Mouse (Mus musculus): ENCODE measurements at regions not wholly inside any gene's neighbourhood (a gene's known extent, or its start where the extent isn't known, plus 50 kb on each side); places are given as distances from the start of the nearest gene placed in this dataset.

DNA sequence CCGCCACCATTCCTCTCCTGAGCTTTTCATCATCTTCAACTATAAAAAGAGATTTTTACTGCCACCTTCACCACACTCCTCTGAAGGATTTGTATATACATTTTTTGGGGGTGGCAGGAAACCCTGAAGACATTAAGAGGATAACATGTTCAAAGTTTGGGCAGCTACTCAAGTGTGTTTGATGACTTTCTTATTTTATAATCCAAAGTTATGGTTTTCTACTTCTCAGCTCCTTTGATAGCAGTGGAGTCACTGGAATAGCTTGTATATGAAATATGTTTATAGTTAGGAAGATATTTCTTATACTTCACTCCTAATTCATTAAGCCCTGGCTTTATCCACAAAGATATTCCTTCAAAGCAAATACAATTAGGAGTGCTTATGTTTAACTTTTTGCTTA, 229.5 kb upstream of the Lcorl start:
- no peak for DNase-seq

DNA sequence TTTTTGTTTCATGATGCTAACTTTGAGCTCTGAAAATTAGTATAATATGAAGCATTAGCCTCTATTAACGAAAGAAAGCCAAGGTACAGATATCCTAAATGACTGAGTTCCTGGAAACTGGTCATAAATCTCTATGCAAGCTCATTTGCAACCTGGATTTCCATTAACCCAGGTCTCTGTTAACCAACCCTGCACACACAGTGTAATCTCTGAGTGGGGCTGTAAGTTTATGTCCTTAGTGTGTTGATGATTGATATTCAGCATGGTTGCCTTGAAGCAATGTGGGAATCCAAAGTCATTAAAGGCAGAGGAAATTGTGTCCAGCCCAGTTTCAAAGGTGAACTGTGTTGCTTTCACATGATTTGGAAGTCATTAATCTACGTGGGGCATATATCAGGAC, 225.9 kb upstream of the Lcorl start:
- no peak for DNase-seq

DNA sequence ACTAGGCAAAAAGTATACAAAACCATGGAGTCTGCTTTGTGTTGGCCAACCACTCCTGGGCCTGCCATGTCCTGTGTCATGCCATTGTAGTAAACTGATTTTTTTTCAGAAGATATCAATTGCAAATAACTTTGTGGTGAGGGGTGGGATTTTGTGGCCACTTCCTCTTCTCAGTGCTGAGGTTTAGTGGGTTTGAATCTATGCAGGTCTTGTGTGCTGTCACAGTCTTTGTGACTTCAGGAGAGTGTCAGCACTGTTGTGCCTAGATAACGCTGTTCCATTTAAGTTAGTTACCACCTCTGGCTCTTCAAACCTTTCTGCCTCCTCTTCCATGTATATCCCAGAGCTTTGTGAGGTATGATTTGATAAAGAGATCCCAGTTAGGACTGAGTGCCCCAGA, 216.3 kb upstream of the Lcorl start:
- no peak for DNase-seq

DNA sequence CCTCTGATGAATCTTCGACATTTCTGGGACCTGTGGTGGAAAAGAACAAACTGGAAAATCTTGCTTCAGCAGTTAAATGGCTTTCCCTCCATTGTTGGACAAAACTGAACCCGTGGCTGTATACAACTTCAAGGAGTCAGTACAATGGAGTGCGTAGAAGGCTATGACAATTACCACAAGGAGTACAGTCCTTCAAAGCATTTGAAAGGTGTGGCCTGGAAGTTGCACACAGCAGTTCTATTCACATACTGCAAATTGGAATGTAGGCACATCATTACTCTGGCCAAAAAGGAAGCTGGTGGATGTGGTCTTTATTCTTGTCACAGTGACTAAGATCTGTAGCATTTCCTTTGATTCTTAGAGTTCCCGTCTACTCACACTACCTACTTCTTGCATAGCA, 215.7 kb upstream of the Lcorl start:
- peak; percentile 20 for DNase-seq

DNA sequence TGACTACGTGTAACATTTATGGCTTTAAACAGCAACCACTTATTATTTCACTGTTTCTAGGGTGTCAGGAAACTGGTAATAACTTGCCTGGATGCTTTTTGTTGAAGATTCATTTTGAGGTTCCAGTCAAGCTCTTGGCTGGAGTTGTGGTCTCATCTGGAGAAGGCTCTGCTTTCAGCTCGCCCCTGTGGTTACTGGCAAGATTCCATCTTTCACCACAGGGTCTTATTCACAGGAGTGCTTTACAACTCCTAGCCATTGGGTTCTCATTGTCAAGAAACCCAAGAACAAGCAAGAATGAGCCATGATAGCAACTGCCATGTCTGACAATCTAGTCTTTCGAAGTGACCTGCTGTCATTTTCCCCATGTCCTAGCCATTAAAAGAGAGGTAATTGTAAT, 202.5 kb upstream of the Lcorl start:
- DNase-seq: no peak

DNA sequence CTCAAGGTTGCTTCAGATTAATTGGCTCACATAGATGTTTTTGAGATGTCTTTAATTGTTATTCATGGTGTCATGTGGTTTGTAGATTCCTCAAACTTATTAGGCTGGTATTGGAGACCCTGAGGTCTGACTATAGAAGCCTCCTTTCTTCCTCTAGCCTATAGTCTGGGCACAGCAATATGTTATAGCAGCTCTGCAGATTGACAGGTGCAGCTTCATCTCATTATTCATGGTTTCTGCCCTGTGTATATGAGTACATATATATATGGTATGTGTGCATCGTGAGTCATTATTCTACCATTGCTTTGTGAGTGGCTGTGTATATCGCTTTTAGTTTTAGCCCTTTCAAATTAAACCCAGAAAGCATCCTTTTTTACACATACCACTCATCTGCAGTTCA, 197.4 kb upstream of the Lcorl start:
- no peak for DNase-seq

DNA sequence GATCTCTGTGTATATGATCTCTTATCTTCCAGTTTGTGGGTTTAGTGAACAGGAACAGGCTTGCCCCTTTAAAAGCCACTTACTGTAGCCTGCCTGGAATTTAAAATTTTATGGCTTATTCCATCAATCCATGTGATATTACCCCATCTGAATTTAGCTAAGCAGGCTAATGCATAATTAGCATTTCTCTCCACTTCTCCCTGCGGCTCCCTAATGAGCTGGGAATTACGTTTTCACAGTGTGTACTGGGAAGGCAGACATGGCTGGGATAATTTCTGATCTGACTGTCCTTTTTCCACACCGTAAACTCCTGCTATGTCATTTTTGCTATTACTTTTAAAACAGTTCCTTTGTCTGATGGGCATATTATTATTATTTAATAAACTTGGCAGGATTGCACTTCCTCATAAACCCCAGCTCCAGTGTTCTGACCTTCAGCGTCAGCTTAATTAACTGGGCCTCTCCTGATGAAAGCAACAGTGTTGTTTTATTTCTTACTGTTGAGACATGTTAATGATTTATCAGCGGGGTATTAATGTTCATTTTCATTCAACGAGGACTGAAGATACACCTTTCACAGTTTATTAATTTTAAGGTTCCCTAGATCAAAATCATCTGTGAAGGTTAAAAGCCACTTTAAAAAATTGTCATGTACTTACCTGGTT, 185.4 kb upstream of the Lcorl start:
- no peak for DNase-seq

DNA sequence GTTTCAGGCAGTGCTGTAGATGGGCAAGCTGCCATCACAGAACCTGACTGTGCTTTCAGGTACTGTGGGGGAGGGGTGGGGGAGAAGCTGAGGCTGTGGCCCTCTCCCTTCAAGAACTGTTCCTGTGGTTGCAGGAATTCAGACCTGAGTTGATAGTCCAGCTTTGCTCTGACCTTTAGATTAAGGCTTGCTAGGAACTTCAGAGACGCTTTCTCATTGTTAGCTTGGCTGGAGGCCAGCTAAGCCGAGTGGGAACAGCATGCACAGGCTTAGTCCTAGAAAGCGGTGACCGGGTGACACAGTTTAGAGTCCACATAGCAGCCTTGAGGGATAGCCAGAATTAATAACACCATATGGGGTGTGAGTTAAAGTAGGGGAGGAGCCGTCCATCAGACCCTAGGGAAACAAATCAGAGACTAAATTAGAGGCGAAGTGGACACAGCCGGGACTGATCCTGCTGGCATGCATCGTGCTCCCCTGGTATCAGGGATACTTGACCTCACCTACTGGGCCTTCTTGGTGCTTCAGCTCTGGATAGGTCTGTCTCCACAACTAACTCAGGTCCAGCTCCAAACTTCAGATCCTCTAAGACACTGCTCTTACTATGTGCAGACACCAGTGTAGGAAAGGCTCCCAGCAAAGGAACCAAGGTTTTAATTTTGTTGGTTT, 175.7 kb upstream of the Lcorl start:
- DNase-seq: peak; percentile 80

DNA sequence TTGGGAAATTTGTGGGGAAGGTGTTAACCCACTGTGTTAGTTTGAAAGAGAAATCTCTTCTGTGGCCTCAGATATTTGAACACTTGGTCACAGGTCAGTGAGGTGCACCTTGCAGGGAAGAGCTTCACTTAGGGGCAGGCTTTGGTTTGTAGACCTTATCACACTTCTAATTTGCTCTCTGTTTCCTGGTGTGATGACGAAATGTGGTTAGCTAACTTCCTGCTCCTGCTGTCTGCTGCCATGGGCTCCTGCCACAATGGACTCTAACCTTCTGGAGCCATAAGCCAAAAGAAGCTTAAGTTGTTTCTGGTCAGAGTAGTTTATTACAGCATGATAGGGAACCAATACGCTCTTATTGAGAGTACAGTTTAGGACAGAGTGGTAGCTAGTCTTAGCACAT, 174.8 kb upstream of the Lcorl start:
- DNase-seq: no peak

DNA sequence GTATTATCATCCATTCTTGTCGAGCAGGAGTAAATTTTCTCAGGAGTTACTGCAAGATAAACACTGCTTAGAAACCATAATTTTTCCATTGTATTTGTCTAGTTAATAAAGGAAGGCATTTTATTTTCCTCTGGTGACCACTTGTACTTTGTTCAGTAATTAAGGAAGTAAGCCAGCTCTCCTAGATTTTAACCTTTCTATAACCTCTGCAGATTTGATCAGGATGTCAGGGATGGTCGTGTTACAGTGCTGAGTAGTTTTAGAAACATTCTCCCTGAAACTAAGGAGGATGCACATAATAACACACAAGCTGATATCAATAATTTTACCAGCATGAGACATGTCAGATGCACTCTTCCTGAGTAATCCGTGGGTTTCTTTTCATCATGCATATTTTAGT, 166.7 kb upstream of the Lcorl start:
- DNase-seq: no peak

DNA sequence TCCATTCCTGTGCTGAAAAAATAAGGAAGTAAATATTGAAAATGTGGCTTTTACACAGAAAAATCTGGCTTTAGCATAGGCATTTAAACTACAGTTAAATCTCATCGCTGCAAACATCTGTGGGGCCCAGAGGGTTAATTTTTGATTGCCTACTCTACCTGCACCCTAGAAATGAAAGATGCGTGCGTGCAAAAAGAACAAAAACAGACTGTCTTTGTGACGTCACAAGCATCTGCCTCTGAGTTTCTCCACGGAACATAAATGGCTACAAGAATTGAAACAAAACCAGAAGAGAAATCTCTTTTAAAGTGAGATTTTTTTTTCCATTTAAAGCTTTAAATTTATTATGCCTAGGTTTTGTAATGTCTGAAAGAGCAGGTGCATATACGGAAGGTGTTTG, 166.0 kb upstream of the Lcorl start:
- no peak for DNase-seq

DNA sequence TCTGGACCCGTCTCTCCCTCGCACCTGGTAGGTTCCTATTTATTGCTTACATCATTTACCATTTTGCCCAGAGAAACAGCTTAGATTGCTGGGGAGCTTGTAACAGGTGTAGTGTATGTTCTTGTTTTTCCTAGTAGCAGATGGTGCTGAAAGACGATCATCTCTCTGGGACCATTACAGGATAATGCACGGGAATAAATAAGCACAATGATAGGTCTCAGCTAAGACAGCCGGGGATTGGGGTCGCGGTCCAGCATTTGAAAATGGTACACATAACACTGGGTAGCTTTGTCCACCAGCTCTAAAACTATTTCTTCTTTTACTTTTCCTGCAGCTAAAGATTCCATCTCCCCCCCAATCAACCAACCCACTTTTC, 164.6 kb upstream of the Lcorl start:
- no peak for DNase-seq

DNA sequence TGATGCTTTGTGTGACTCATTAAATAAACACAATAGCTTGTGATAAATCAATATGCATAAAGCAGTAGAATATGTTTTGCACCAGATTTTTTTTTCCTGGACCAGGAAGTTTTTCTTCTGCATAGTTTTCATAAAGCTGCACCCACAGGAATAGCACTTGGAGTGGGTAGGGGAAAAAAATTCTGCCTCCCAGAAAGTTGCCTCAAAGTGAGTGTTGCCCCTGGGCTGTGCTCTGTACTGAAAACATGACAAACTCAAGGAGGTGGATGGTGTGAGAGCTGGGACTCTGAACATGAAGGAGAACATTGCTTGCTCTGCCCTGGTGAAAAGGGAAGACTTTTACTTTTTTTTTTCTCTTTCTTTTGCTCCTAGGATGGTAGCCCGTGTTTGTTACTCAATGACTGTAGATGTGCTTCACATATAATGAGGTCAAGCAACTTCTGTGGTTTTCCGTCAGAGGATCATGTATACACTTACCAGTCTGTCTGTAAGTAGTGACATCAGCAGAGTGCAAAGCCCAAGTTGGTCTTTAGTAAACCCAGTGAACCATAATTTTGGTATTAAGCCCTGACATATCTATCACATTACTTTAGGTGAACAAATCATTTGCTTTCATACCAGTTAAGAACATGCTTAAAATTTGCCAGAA, 164.1 kb upstream of the Lcorl start:
- no peak for DNase-seq

DNA sequence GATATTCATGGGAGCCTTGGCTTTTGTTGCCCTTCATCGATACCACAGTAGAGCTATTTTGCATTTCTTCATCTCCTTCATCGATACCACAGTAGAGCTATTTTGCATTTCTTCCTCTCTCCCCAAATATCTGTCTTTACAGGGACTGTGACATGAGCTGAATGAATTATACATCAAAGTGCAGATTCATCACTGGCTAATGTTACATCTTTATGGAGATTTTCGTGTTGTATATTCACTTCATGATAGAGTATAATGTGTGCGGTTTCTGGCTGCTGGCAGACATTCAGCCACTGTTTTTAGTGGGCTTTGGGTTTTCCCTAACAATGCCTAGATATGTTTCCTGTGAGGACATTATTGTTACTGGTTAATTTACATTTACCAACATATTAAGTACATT, 162.8 kb upstream of the Lcorl start:
- DNase-seq: no peak

DNA sequence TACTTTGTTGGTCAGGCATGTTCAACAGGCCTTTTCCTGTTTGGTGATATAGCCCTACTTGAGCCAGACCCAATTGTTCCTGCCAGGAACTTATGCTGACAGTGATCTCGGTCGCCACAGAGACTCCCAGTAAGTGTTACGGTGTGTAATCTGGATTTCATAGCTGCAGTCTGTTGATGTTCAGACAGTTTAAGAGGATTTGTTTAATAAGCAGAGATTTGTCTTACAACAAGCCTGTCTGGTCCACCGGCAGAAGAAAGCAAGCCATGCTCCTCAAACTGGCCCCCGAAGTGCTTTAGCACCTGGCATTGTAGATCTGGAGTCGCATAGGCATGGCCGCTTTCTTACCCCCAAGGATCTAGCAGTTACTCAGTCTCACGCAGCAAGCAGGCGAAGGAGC, 150.0 kb upstream of the Lcorl start:
- DNase-seq: no peak

DNA sequence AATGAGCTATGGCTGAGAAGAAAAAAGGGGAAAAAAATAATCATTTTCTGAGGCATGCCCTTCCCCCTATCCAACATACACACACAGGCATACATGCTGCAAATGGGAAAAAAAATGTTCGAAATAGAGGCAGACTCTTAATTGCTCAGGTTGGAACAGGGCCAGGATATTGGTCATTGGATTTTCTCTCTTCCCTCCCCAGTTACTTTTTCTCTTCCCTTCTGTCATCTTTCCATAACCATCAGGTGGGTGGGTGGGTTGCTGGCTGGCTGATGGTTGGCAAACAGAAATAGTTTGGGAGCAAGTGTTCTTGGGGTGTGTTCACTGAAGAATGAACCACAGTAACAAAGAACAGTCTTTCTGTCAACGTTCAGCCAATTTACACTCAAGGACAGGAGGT, 149.3 kb upstream of the Lcorl start:
- no peak for DNase-seq

DNA sequence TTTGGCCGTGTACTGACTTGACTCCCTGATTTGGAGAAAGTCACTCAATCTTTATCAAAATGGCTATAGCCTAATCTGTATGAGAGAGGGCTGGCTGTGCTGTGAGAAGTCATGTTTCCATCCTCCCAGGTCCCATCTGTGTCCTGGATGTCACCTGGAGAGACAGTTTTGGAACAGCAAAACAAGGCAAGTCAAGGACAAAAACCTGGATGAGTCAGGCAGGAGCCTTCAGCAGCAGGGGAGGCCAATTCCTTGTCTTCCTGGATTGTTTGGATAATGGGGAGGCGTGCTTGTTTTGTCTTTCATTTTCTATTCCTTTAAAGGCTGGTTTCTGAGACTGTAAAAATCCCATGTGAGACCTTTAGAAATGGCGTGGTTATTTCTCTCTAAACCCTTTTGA, 148.8 kb upstream of the Lcorl start:
- DNase-seq: no peak

DNA sequence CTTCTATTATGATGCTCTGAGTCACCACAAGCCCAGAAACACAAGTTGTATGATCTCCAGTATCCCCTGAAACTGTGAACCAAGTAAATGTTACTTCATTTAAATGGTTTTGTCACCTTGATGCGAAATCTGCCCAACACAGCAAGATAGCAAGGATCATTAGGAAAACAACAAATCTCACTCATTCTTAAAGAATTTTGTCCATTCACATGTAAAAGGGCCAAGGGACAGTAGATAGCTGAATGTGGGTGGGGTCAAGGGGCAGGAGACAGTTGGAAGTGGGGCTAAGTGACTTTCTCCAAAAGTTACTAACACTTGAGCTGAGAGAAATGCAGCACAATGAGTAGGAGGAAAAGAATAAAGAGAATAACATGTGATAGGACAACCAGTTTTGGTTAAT, 148.2 kb upstream of the Lcorl start:
- no peak for DNase-seq

DNA sequence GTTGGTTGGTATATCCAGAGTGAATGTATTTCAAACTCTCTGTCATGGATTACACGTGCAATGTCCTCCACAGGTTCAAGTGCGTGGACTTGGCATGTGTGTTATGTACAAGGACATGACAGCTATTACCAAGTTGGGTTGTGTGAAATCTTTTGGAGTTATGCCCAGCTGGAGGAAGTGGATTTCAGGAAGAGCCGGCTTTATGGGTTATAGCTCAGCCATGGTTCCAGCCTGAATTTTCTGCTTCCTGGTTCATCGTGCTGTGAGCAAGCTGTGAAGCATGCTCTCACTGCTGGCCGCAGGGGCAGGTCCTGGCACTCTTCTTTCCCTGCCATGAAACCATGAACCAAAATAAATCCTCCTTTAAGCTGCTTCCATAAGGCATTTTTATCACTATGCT, 144.6 kb upstream of the Lcorl start:
- no peak for DNase-seq

DNA sequence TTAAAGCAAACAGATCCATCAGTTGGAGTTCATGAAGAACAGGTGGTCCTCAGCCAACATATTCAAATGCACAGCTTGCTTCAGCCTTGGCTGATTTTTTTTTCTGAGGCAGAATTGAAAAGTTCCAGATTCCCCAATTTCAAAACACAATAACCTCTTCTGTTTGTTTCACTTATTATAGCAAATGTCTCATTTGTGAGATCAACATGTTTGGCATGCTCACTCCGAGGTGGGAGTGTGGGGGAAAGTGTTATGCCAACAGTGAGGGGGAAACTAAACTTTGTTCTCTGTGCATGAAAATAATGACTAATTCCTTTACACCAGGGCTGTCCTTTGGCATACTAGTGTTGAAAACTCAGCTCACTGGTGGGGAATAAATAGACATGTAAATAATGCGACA, 100.4 kb upstream of the Lcorl start:
- DNase-seq: no peak

DNA sequence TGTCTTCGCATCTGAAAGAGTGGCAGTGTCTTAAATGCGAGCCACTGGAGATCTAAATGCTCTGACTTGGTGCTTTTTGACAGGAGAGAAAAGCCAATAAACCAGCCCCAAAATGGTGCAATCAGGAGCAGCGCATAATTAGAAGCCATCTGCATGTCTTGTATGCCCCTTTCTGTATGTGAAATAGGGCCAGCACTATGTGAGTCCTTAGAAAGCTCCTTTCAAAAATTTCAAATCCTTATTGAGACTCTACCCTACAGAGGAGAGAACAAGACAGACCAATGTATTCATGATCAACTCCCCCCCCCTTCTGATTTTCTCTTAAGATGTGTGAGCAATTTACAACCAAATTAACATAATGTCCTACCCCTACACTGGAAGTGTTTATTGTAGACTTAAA, 86.6 kb upstream of the Lcorl start:
- DNase-seq: no peak

DNA sequence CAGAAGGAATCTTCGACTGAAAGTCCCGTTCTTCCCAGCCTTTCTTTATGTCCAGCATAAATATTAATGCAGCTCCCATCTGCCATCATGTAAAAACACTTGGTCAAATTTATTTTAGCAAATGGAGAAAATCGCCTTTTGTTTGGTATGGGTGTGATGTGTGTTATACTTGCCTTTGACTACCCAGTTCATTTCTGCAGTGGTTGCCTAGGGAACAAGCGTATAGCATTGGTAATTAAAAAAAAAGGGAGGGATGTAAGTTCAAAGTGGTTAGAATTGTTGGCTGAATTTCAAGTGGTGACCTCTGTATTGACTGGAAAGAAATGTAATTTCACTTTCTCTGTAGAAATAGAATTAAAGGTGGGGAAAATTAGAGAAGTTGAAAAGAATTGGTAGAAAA, 75.6 kb upstream of the Lcorl start:
- DNase-seq: no peak

DNA sequence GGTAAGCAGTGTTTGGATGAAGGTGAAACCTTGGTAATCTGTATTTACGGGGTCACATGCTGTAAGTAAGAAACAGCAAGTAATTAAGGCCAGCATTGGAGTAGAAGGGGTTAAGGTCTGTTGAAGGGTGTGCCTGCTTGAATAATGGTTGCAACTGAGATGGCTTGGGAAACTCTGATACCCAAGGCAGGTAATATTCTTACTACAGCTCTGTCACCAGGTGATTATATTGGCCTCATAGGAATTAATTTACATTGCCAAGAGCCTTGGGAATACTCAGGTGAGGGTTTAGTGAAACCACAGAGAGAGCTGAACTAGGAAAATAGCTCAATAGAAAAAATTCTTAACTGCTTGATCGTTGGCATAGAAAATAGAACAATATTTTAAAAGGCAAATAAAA, 73.8 kb upstream of the Lcorl start:
- no peak for DNase-seq

DNA sequence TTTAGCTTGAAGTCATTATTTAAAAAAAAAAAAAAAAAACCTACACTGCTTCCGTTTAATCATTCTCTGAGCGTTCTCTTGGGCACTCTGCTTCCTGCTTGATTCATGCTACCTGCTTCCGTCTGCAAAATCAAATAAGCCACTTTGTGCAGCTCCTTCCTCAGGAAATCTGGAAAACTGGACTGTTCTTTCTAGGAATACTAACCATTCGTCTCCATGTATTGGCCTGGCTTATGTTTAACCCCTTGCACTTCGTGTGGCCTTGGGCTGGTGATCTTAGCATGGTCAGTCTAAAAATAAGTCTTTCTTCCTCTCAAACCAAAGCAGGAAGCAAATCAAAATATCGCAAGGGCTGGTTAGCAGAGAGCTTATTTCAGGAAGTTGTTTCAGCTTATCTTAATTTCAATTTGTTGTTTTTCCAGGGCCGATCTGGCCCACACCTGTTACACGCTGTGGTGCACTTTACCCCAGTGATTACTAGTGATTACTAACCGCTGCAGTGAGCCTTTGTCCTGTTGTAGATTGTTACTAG, 68.5 kb upstream of the Lcorl start:
- peak; percentile 2 for DNase-seq

Measured in kidney, postnatal 14 days (tissue).